Mouse (Mus musculus): ENCODE measurements around the gene Gm20388. TPM values are rescaled to one million over a fixed set of nuclear protein-coding genes. Genes with fewer than 3 reads are reported as not detected.

Gm20388 gene
- polyA plus RNA-seq, 1 experiment from 2014 or later: not detected

- no peak overlapping the region for H3K4me2 ChIP-seq
- peaks cover 80% of the 10 kb centered on the region for H3K4me1 ChIP-seq (replicated peaks)
- ATAC-seq (replicated peaks; ENCODE audit: insufficient number of reproducible peaks, insufficient read depth, low FRiP score, low read depth): no peak
- H3K9ac ChIP-seq: no peak overlapping the region
- no peaks in the 10 kb centered on the region for H3K36me3 ChIP-seq
- 0 out of 2 replicates have a peak, but pooled peaks cover under 1% of the 10 kb centered on the region for H3K27me3 ChIP-seq
- WGBS: 72% methylated on average over 9 of the region's 9 CpGs
- H3K27ac ChIP-seq: peak overlapping the region; percentile 63; the same call in 1 of the 2 replicates
- H3K4me3 ChIP-seq: no peak overlapping the region
- no peaks in the 10 kb centered on the region for H3K9me3 ChIP-seq (replicated peaks)
These were observed 375.2 kb downstream of the Gm20388 start for GRCm38 (mm10) chr8:120285878-120286277.

GRCm38 (mm10) chr8:120288122-120288908, 377.7 kb downstream of the Gm20388 start:
- H3K9ac ChIP-seq: peak overlapping the region; percentile 32
- H3K36me3 ChIP-seq: no peaks in the 10 kb centered on the region
- no peak; the same call in 1 of the 2 replicates for ATAC-seq (replicated peaks; ENCODE audit: insufficient number of reproducible peaks, insufficient read depth, low FRiP score, low read depth)
- 0 out of 2 replicates have a peak, but pooled peaks cover 4% of the 10 kb centered on the region for H3K27me3 ChIP-seq
- 43% methylated on average over 21 of the region's 21 CpGs for WGBS
- peak overlapping the region; percentile 8; the same call in 1 of the 2 replicates for H3K4me2 ChIP-seq
- peaks cover 82% of the 10 kb centered on the region for H3K4me1 ChIP-seq (replicated peaks)
- no peaks in the 10 kb centered on the region for H3K9me3 ChIP-seq (replicated peaks)
- peak overlapping the region; percentile 90 for H3K27ac ChIP-seq
- no peak overlapping the region for H3K4me3 ChIP-seq

GRCm38 (mm10) chr8:120289191-120289590, 378.6 kb downstream of the Gm20388 start:
- no peaks in the 10 kb centered on the region for H3K9me3 ChIP-seq (replicated peaks)
- WGBS: 64% methylated on average over 7 of the region's 7 CpGs
- H3K4me3 ChIP-seq: no peak overlapping the region
- H3K27ac ChIP-seq: peak overlapping the region; percentile 90
- H3K4me2 ChIP-seq: peak overlapping the region; percentile 18; the same call in 1 of the 2 replicates
- no peak overlapping the region for H3K9ac ChIP-seq
- H3K36me3 ChIP-seq: no peaks in the 10 kb centered on the region
- H3K4me1 ChIP-seq (replicated peaks): peaks cover 86% of the 10 kb centered on the region
- no peak for ATAC-seq (replicated peaks; ENCODE audit: insufficient number of reproducible peaks, insufficient read depth, low FRiP score, low read depth)
- H3K27me3 ChIP-seq: 0 out of 2 replicates have a peak, but pooled peaks cover 4% of the 10 kb centered on the region

- Histone ChIP-seq H3K27me3 (0 out of 2 replicates have a peak, but pooled peaks cover 4% of the 10 kb centered on the region), H3K4me2 (peak overlapping the region; percentile 18; the same call in 1 of the 2 replicates), H3K9ac (no peak overlapping the region), H3K4me3 (no peak overlapping the region), H3K27ac (peak overlapping the region; percentile 90), H3K4me1 (replicated peaks) (peaks cover 86% of the 10 kb centered on the region), H3K9me3 (replicated peaks) (no peaks in the 10 kb centered on the region), H3K36me3 (no peaks in the 10 kb centered on the region)
- WGBS: 21% methylated on average over 10 of the region's 10 CpGs
- peak; percentile 74 for ATAC-seq (replicated peaks; ENCODE audit: insufficient number of reproducible peaks, insufficient read depth, low FRiP score, low read depth)
These were observed 379.1 kb downstream of the Gm20388 start for GRCm38 (mm10) chr8:120289698-120290181.

- H3K9ac ChIP-seq: no peak overlapping the region
- 66% methylated on average over 15 of the region's 15 CpGs for WGBS
- ATAC-seq (replicated peaks; ENCODE audit: insufficient number of reproducible peaks, insufficient read depth, low FRiP score, low read depth): no peak
- H3K27ac ChIP-seq: peak overlapping the region; percentile 90
- H3K9me3 ChIP-seq (replicated peaks): no peaks in the 10 kb centered on the region
- H3K36me3 ChIP-seq: no peaks in the 10 kb centered on the region
- peaks cover 86% of the 10 kb centered on the region for H3K4me1 ChIP-seq (replicated peaks)
- 0 out of 2 replicates have a peak, but pooled peaks cover 4% of the 10 kb centered on the region for H3K27me3 ChIP-seq
- no peak overlapping the region for H3K4me2 ChIP-seq
- H3K4me3 ChIP-seq: no peak overlapping the region
These were observed 380.0 kb downstream of the Gm20388 start for GRCm38 (mm10) chr8:120290614-120291013.

- H3K4me1 ChIP-seq (replicated peaks): peaks cover 83% of the 10 kb centered on the region
- no peak for ATAC-seq (replicated peaks; ENCODE audit: insufficient number of reproducible peaks, insufficient read depth, low FRiP score, low read depth)
- H3K27me3 ChIP-seq: 0 out of 2 replicates have a peak, but pooled peaks cover 4% of the 10 kb centered on the region
- no peak overlapping the region for H3K4me2 ChIP-seq
- H3K27ac ChIP-seq: no peak overlapping the region
- 88% methylated on average over 9 of the region's 9 CpGs for WGBS
- no peak overlapping the region for H3K4me3 ChIP-seq
- H3K9me3 ChIP-seq (replicated peaks): no peaks in the 10 kb centered on the region
- no peak overlapping the region for H3K9ac ChIP-seq
- H3K36me3 ChIP-seq: no peaks in the 10 kb centered on the region
These were observed 381.0 kb downstream of the Gm20388 start for GRCm38 (mm10) chr8:120291650-120292049.

- no peak overlapping the region for H3K9ac ChIP-seq
- no peak overlapping the region for H3K27ac ChIP-seq
- peaks cover 84% of the 10 kb centered on the region for H3K4me1 ChIP-seq (replicated peaks)
- ATAC-seq (replicated peaks; ENCODE audit: insufficient number of reproducible peaks, insufficient read depth, low FRiP score, low read depth): no peak
- no peaks in the 10 kb centered on the region for H3K36me3 ChIP-seq
- 0 out of 2 replicates have a peak overlapping the region, but pooled peaks have one; percentile 5 for H3K4me2 ChIP-seq
- no peaks in the 10 kb centered on the region for H3K9me3 ChIP-seq (replicated peaks)
- WGBS: 53% methylated on average over 8 of the region's 8 CpGs
- 0 out of 2 replicates have a peak, but pooled peaks cover 4% of the 10 kb centered on the region for H3K27me3 ChIP-seq
- no peak overlapping the region for H3K4me3 ChIP-seq
These were observed 381.9 kb downstream of the Gm20388 start for GRCm38 (mm10) chr8:120292316-120293107.

GRCm38 (mm10) chr8:120293421-120294357, 383.0 kb downstream of the Gm20388 start:
- Histone ChIP-seq H3K4me1 (replicated peaks) (peaks cover 72% of the 10 kb centered on the region), H3K4me2 (no peak overlapping the region), H3K36me3 (no peaks in the 10 kb centered on the region), H3K9ac (peak overlapping the region; percentile 25; the same call in 1 of the 2 replicates), H3K27ac (peak overlapping the region; percentile 43), H3K4me3 (no peak overlapping the region), H3K27me3 (0 out of 2 replicates have a peak, but pooled peaks cover 4% of the 10 kb centered on the region), H3K9me3 (replicated peaks) (no peaks in the 10 kb centered on the region)
- WGBS: 45% methylated on average over 18 of the region's 18 CpGs
- 0 out of 2 replicates have a peak, but pooled peaks have one; percentile 11 for ATAC-seq (replicated peaks; ENCODE audit: insufficient number of reproducible peaks, insufficient read depth, low FRiP score, low read depth)

GRCm38 (mm10) chr8:120294982-120295870, 384.6 kb downstream of the Gm20388 start:
- Histone ChIP-seq H3K27me3 (0 out of 2 replicates have a peak, but pooled peaks cover 4% of the 10 kb centered on the region), H3K27ac (0 out of 2 replicates have a peak overlapping the region, but pooled peaks have one; percentile 9), H3K4me2 (no peak overlapping the region), H3K9ac (no peak overlapping the region), H3K4me1 (replicated peaks) (peaks cover 59% of the 10 kb centered on the region), H3K36me3 (no peaks in the 10 kb centered on the region), H3K9me3 (replicated peaks) (no peaks in the 10 kb centered on the region), H3K4me3 (no peak overlapping the region)
- ATAC-seq (replicated peaks; ENCODE audit: insufficient number of reproducible peaks, insufficient read depth, low FRiP score, low read depth): no peak; the same call in 1 of the 2 replicates
- WGBS: 37% methylated on average over 17 of the region's 17 CpGs
